Mouse (Mus musculus) stomach, embryonic 14.5 days (tissue): ENCODE results near the gene Lcp1. TPM values are rescaled to one million over a fixed set of nuclear protein-coding genes. Genes with fewer than 3 reads are reported as not detected.

Experiments used
- ATAC-seq: fragments of 200-750 bp; cut with Nextera tagmentation; 2 replicates; pipeline ENCODE4 v1.8.0; 2017; ENCODE audit warnings: low read depth, moderate TSS enrichment; ENCODE audit not compliant: insufficient number of reproducible peaks, insufficient read depth, low FRiP score
- H3K27ac ChIP-seq: fragments of 300-500 bp; sonication (generic); 2 replicates; pipeline ENCODE4 v1.5.1; 2014; ENCODE audit warnings: mild to moderate bottlenecking, low read length, moderate library complexity, mixed read lengths
- H3K27me3 ChIP-seq: fragments of 300-500 bp; sonication (generic); 2 replicates; pipeline ENCODE4 v1.6.1; 2014; ENCODE audit warnings: low read length, control low read depth, mixed read lengths; ENCODE audit not compliant: control insufficient read depth, insufficient read depth
- H3K36me3 ChIP-seq: fragments of 300-500 bp; sonication (generic); 2 replicates; pipeline ENCODE4 v1.6.1; 2014; ENCODE audit warnings: mild to moderate bottlenecking, control low read depth, low read length, moderate library complexity, mixed read lengths; ENCODE audit not compliant: control insufficient read depth, insufficient read depth
- H3K4me1 ChIP-seq: fragments of 300-500 bp; sonication (generic); 2 replicates; pipeline ENCODE4 v1.6.1; 2014; ENCODE audit warnings: low read length, control low read depth, mixed read lengths; ENCODE audit not compliant: control insufficient read depth, insufficient read depth
- H3K4me2 ChIP-seq: fragments of 300-500 bp; sonication (generic); replicated peaks from 2 replicates; pipeline ENCODE4 v1.6.1; 2014; ENCODE audit warnings: low read depth, low read length, control low read depth
- H3K4me3 ChIP-seq: fragments of 300-500 bp; sonication (generic); 2 replicates; pipeline ENCODE4 v1.5.1; 2014; ENCODE audit warnings: low read depth, low read length, control low read depth
- H3K9ac ChIP-seq: fragments of 300-500 bp; sonication (generic); replicated peaks from 2 replicates; pipeline ENCODE4 v1.6.1; 2014; ENCODE audit warnings: low read depth, mild to moderate bottlenecking, control low read depth, low read length, moderate library complexity, mixed read lengths
- H3K9me3 ChIP-seq: fragments of 300-500 bp; sonication (generic); 2 replicates; pipeline ENCODE4 v1.6.1; 2016; ENCODE audit warnings: low read depth, low read length, control low read depth; ENCODE audit not compliant: control insufficient read depth
- WGBS: fragments of 180-500 bp; shearing (Covaris S2); extraction: QIAGEN DNeasy Blood & Tissue Kit; methylation state at CpG from one replicate; pipeline ENCODE4 v1.1.7; 2014; 5-methylcytosine and 5-hydroxymethylcytosine counted together
- polyA plus RNA-seq: library from polyadenylated mRNA; unstranded; fragments of >200 nt; fragmentation: Nextera tagmentation; extraction: Ambion mirVana; gene quantifications from 2 replicates; pipeline ENCODE4 v1.2.1, GENCODE M21; 2014

Gene Lcp1
- polyA plus RNA-seq, 1 experiment from 2014 or later = 47.0 TPM

GRCm38 (mm10) chr14:75179255-75179963 lies 48.5 kb downstream of the Lcp1 start:
- Histone ChIP-seq H3K27ac (0 out of 2 replicates have a peak overlapping the region, but pooled peaks have one; percentile 21), H3K4me3 (no peak overlapping the region), H3K27me3 (no peaks in the 10 kb centered on the region), H3K9ac (no peak overlapping the region), H3K4me1 (0 out of 2 replicates have a peak, but pooled peaks cover 6% of the 10 kb centered on the region), H3K36me3 (no peaks in the 10 kb centered on the region), H3K9me3 (no peaks in the 10 kb centered on the region), H3K4me2 (no peak overlapping the region)
- ATAC-seq = no peak
- 86% methylated on average over 20 of the region's 20 CpGs for WGBS

DNA sequence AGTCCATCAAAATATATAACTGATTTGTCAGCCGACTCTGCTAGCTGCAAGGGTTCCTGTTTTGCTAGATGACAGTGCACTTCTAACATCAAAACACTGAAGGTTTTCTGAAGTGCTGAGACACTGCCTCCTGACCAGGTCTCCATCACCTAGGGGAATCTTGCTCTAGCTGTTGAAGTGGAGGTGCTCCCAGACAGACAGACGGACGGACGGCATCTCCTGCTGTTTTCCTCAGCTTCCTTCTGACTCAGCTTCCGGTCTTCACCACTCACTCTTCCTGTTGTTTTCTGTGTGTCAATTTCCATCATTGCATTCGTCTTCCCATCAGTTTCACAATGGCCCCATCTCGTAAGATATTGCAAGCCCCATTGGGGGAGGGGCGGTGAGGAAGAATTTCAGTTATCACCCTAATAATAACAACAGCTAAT lies 49.7 kb downstream of the Lcp1 start:
- Histone ChIP-seq H3K4me1 (0 out of 2 replicates have a peak, but pooled peaks cover 6% of the 10 kb centered on the region), H3K27ac (no peak overlapping the region), H3K9me3 (no peaks in the 10 kb centered on the region), H3K9ac (no peak overlapping the region), H3K4me3 (no peak overlapping the region), H3K36me3 (no peaks in the 10 kb centered on the region), H3K27me3 (no peaks in the 10 kb centered on the region), H3K4me2 (no peak overlapping the region)
- WGBS = 82% methylated on average over 8 of the region's 8 CpGs
- no peak for ATAC-seq

DNA sequence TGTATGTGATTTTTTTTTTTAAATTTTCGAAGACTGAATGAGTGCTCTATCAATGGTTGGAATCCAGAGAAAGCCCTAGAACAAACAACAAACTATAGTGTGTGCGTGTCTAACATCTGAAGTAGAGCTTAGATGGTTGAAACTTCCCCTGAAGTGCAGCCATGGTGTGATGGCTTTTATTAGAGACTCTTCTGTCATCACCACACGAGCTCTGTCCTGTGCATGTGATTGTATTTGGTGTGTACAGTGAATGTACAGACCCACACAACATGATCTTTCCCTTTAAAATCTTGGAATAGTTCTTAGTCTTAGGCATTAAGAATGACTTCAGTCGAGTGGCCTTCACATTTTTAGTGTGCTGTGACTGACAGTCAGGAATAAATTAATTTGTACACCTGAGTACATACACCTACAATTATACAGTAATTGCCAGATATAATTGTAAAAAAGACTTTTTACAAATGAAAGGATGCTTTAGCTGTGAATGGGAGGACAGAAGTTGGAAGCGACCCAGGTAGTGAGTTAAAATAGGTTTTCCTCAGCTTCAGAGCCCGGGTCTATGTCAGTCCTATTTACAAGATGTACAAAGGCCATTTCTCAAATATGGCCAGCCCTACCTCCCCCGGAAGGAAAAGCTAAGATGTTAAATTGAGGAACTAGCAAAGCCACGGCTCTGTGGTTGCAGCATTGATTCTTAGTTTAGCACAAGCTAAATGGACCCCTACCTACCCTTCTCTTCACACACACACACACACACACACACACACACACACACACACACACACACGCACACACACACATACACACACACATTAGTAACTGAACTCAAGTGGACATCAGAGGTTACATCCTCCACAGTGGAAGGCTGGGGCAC lies 50.4 kb downstream of the Lcp1 start:
- Histone ChIP-seq H3K4me3 (no peak overlapping the region), H3K9ac (no peak overlapping the region), H3K27ac (no peak overlapping the region), H3K4me2 (no peak overlapping the region), H3K36me3 (no peaks in the 10 kb centered on the region), H3K27me3 (no peaks in the 10 kb centered on the region), H3K4me1 (0 out of 2 replicates have a peak, but pooled peaks cover 1% of the 10 kb centered on the region), H3K9me3 (no peaks in the 10 kb centered on the region)
- no peak for ATAC-seq
- 76% methylated on average over 9 of the region's 9 CpGs for WGBS

GRCm38 (mm10) chr14:75182378-75182777 lies 51.5 kb downstream of the Lcp1 start:
- H3K9ac ChIP-seq = no peak overlapping the region
- no peak for ATAC-seq
- 61% methylated on average over 4 of the region's 4 CpGs for WGBS

GRCm38 (mm10) chr14:75182831-75183230 lies 51.9 kb downstream of the Lcp1 start:
- H3K4me3 ChIP-seq = no peak overlapping the region
- 85% methylated on average over 5 of the region's 5 CpGs for WGBS
- no peak for ATAC-seq
- H3K36me3 ChIP-seq = no peaks in the 10 kb centered on the region
- H3K27ac ChIP-seq = no peak overlapping the region
- H3K9ac ChIP-seq = no peak overlapping the region
- no peaks in the 10 kb centered on the region for H3K4me1 ChIP-seq
- H3K4me2 ChIP-seq = no peak overlapping the region
- H3K27me3 ChIP-seq = no peaks in the 10 kb centered on the region
- no peaks in the 10 kb centered on the region for H3K9me3 ChIP-seq

More at GRCm38 (mm10) chr14:75182378-75182777, 51.5 kb downstream of the Lcp1 start:
- no peak overlapping the region for H3K27ac ChIP-seq
- no peak overlapping the region for H3K4me3 ChIP-seq
- H3K36me3 ChIP-seq = no peaks in the 10 kb centered on the region
- no peaks in the 10 kb centered on the region for H3K27me3 ChIP-seq
- no peaks in the 10 kb centered on the region for H3K9me3 ChIP-seq
- H3K4me2 ChIP-seq = no peak overlapping the region
- no peaks in the 10 kb centered on the region for H3K4me1 ChIP-seq

GRCm38 (mm10) chr14:75184069-75184790 lies 53.3 kb downstream of the Lcp1 start:
- H3K4me2 ChIP-seq = no peak overlapping the region
- WGBS = 80% methylated on average over 4 of the region's 4 CpGs
- H3K9ac ChIP-seq = no peak overlapping the region
- ATAC-seq = no peak
- no peaks in the 10 kb centered on the region for H3K9me3 ChIP-seq
- no peaks in the 10 kb centered on the region for H3K36me3 ChIP-seq
- H3K4me3 ChIP-seq = no peak overlapping the region
- no peak overlapping the region for H3K27ac ChIP-seq
- H3K27me3 ChIP-seq = no peaks in the 10 kb centered on the region
- no peaks in the 10 kb centered on the region for H3K4me1 ChIP-seq

DNA sequence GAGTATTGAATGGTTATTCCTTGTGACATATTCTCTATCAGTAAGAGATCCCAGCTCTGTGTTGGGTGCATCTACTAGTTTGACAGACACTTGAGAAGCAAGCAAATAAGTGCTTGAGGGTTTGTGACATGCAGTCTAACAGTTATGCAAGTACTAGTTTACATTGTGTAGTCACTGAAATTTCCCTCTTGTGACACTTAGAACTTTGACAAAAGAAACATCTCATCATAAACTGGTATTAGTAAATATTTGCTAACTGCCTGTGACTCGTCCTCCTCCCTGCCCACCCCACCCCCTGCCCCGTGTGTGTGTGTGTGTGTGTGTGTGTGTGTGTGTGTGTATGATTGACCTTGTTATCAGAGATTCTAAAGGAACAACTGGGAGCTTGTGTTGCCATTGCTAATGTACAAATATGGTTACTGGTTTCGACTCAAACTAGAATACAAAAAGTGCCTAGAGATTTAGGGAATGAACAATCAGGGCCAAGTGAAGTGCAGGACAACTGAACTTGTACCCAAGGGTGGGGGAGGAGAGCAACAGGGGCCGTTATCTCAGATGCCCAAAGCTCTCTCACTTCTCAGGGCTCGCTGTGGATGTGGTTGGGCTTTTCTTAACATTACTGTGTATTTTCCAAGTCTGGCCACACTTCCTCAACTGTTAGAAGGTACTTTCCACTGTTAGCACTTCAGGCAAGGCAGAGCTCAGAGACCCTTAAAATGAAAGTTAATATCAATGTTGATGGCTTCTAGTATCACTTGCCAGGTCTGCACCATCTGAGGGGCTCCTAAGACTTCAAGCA lies 55.1 kb downstream of the Lcp1 start:
- Histone ChIP-seq H3K27me3 (no peaks in the 10 kb centered on the region), H3K9ac (no peak overlapping the region), H3K36me3 (no peaks in the 10 kb centered on the region), H3K4me1 (no peaks in the 10 kb centered on the region), H3K27ac (no peak overlapping the region), H3K9me3 (no peaks in the 10 kb centered on the region), H3K4me3 (no peak overlapping the region), H3K4me2 (no peak overlapping the region)
- no peak for ATAC-seq
- WGBS = 65% methylated on average over 5 of the region's 5 CpGs
